Mouse (Mus musculus): Measurements from ENCODE around the gene 1700015F17Rik.

1700015F17Rik gene

DNA sequence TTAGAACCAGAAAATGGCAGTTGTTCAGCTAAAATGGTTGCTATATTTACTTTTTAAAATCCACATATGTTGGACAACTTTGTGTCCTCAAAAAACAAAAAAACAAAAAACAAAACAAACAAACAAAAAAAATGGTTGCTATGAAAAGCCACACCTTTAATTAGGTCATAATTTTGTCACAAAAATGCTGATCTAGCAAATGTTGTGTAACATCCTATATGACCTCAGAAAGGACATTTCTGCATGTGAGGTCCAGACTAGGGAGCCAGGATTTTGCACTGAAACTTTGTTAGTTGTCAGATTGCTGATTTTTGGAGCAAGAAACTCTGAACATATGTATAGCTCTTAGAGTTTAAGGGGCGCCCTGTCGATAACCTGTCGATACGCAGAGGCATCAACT is 55.9 kb downstream of the 1700015F17Rik start:
- DNase-seq = no peak

DNA sequence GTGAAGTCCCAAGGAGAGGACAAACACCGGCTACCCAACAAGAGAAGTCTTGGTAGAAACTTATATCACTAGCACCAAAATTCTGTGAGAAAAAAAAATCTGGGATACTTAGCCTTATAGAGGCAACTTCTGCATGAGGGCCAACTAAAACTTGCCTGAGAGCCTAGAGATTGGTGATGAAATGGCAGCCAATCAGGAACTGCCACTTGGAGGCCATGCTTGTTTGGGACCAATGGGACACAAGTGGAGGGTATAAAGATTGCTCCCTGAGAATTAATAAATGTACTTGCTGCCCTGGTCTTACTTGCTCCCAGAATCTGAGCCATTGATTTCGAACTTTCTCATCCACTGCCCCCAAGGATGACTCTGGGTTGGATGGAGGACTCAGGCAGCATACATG is 57.5 kb downstream of the 1700015F17Rik start:
- no peak for DNase-seq

DNA sequence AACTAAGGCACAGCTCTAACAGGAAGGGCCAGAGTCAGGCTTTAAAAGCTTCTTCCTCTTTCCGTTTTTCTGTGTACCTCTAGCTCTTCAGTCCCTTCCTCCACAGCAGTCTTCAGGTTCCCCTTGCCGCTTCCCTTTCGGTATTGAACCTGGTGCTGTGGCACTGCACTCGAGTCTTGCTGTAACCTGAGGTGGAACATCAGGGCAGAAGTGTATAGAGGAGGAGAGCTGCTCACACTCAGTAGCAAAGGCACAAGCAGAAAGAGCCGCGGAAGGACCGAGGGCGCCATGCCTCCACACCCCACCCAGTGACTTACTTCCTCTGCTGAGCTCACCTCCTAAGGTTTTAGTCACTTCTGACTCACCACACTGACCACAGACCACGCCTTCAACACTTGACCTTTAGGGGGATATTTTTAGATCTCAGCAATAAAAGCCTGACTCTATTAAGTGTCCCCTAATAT is 58.9 kb downstream of the 1700015F17Rik start, which contains the start of gene Cdk14:
Gene Cdk14 (minus strand): TSS at position 321 of the 464 bp plus-strand sequence.
- no peak for DNase-seq

DNA sequence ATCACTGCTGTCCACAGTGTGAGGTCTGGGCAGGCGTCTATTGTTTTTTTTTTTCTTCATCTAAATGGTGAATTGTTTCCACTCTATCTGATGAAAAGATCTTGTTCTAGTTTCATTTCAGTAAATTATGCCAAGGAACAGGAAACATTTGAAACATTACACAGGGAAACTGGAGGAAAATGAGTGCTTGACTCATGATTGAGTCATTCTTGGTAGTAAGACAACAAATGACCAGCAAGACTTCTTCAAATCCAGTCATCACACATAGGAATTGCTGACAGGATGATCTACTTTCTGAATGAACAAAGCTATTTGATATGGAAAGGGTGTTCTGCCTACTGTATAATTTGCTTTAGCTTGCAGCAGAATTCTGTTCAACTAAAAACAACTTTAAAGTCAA is 59.7 kb downstream of the 1700015F17Rik start:
- DNase-seq = no peak

DNA sequence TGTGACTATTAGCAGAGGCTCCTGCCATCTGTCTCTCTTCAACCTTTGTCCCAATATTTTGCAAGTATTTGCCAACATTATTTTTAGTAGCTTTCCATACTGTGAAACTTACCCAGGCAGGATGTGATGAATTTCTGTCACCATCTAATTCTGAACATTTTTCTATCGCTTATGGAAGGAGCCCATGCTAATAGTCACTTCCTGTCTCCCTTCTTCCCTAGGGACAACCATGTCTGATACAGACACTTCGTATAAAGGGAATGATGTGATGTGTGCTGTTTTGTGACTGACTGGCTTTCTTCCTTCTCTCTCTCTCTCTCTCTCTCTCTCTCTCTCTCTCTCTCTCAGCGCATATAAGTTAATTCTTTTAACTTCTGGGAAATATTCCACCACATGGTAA is 64.1 kb downstream of the 1700015F17Rik start:
- no peak for DNase-seq

DNA sequence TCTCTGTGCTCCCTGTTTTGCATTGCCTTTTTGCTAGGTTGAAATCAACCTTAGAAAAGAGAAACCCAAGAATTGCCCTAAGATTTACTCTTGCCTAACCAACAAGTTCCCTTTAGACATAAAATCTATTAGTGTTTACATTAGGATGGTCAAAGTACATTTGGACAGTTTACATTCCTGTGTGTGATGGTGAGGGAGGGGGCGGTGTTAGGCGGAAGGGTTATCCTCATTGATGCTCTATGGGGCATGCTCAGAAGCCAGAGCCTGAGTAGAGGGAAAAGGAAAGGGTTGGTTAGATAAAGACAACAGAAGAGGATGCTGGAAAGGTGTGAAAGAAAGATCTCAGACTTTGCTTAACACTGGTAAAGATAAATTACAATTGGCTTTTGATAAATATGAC is 67.1 kb downstream of the 1700015F17Rik start:
- DNase-seq = no peak

DNA sequence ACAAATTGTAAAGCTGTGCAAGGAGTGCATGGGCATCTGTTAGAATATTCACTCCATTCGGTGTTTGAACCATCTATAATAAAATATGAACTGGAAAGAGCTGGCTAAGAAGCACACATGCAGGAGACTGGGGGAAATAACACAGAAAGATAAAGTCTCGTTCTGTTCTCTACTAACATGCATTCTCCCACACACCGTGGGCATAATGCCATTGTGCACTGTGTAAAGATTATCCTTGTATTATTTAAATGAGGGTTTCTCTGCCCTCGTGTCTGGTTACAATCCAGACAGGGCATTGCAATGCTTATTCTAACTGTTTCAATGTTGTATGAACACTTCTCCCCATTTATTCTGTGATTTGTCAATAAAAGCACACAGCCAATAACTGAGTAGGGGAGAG is 77.0 kb downstream of the 1700015F17Rik start:
- no peak for DNase-seq

DNA sequence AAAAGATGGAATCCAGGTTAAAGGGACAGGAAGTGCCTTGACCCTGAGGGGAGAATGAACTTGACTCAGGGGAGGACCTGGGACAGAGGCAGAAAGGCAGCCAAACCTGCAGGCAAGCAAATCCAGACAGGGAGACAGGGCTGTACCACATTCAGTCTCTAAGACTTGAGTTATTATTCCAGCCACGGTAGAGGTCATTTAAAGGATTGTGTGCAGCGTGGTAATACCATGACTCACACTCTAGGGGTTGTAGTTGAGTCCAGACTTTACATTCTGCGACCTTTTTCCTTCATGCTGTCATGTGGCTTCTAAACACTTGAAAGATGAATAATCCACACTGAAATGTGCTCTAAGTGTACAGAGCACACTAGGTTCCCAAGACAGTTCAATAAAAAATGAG is 86.2 kb downstream of the 1700015F17Rik start:
- DNase-seq = no peak
